Mouse (Mus musculus) adipocyte (in vitro differentiated cells): ENCODE measurements around the gene Drg1.
A peak's percentile ranks its signal among the peaks of the same experiment; 100 is the strongest.

Experiments used
- DNase-seq: peaks from one replicate; pipeline ENCODE4 v3.0.0-alpha.2; 2016; ENCODE audit warnings: low spot score

Gene Drg1

GRCm38 (mm10) chr11:3266079-3266685 lies at the start of gene Drg1:
Gene Drg1 (minus strand): TSS chr11:3266415.
- DNase-seq = peak; percentile 94

GRCm38 (mm10) chr11:3314148-3314547 lies 47.9 kb upstream of the Drg1 start:
- DNase-seq = peak; percentile 73

- no peak for DNase-seq
Measured at GRCm38 (mm10) chr11:3313294-3313693, 47.1 kb upstream of the Drg1 start.

GRCm38 (mm10) chr11:3311586-3312347 lies 45.6 kb upstream of the Drg1 start:
- DNase-seq = no peak

- DNase-seq = no peak
Measured at GRCm38 (mm10) chr11:3310789-3311585, 44.8 kb upstream of the Drg1 start.

GRCm38 (mm10) chr11:3309884-3310283 lies 43.7 kb upstream of the Drg1 start:
- no peak for DNase-seq

- DNase-seq = no peak
Measured at GRCm38 (mm10) chr11:3307875-3308274, 41.7 kb upstream of the Drg1 start.

- DNase-seq = no peak
Measured at GRCm38 (mm10) chr11:3305821-3306220, 39.6 kb upstream of the Drg1 start.

GRCm38 (mm10) chr11:3302792-3303191 lies 36.6 kb upstream of the Drg1 start:
- DNase-seq = no peak

- DNase-seq = no peak
Measured at GRCm38 (mm10) chr11:3302385-3302784, 36.2 kb upstream of the Drg1 start.

GRCm38 (mm10) chr11:3301075-3301474 lies 34.9 kb upstream of the Drg1 start:
- DNase-seq = no peak

- DNase-seq = no peak
Measured at GRCm38 (mm10) chr11:3298813-3299185, 32.6 kb upstream of the Drg1 start.

GRCm38 (mm10) chr11:3297871-3298812 lies 31.9 kb upstream of the Drg1 start:
- no peak for DNase-seq

- DNase-seq = no peak
Measured at GRCm38 (mm10) chr11:3296056-3296455, 29.8 kb upstream of the Drg1 start.

- no peak for DNase-seq
Measured at GRCm38 (mm10) chr11:3294641-3295040, 28.4 kb upstream of the Drg1 start.

- DNase-seq = no peak
Measured at GRCm38 (mm10) chr11:3293361-3293760, 27.1 kb upstream of the Drg1 start.

- no peak for DNase-seq
Measured at GRCm38 (mm10) chr11:3292711-3293249, 26.6 kb upstream of the Drg1 start.

- no peak for DNase-seq
Measured at GRCm38 (mm10) chr11:3292062-3292421, 25.8 kb upstream of the Drg1 start.

GRCm38 (mm10) chr11:3291311-3292061 lies 25.3 kb upstream of the Drg1 start:
- no peak for DNase-seq

- peak; percentile 28 for DNase-seq
Measured at GRCm38 (mm10) chr11:3290640-3291310, 24.6 kb upstream of the Drg1 start.
